Mouse (Mus musculus) stomach, postnatal 0 days (tissue): Measurements from ENCODE around the gene Fem1a. TPM values are rescaled to one million over a fixed set of nuclear protein-coding genes. Genes with fewer than 3 reads are reported as not detected.
A peak's percentile ranks its signal among the peaks of the same experiment; 100 is the strongest.

Experiments used
- ATAC-seq: fragments of 200-750 bp; cut with Nextera tagmentation; 2 replicates; pipeline ENCODE4 v1.8.0; 2017; ENCODE audit not compliant: low FRiP score, low TSS enrichment
- DNase-seq: peaks from one replicate; pipeline ENCODE4 v3.0.0-alpha.2; 2016; ENCODE audit warnings: low spot score
- H3K27ac ChIP-seq: fragments of 300-500 bp; sonication (generic); replicated peaks from 2 replicates; pipeline ENCODE4 v1.5.1; 2014; ENCODE audit warnings: mild to moderate bottlenecking, control low read depth
- H3K27me3 ChIP-seq: fragments of 300-500 bp; sonication (generic); 2 replicates; pipeline ENCODE4 v1.6.1; 2014; ENCODE audit warnings: low read length; ENCODE audit not compliant: control insufficient read depth, insufficient read depth
- H3K36me3 ChIP-seq: fragments of 300-500 bp; sonication (generic); 2 replicates; pipeline ENCODE4 v1.6.1; 2014; ENCODE audit warnings: low read length, mixed read lengths; ENCODE audit not compliant: control insufficient read depth, insufficient read depth
- H3K4me1 ChIP-seq: fragments of 300-500 bp; sonication (generic); replicated peaks from 2 replicates; pipeline ENCODE4 v1.6.1; 2014; ENCODE audit warnings: antibody characterized with exemption; ENCODE audit not compliant: control insufficient read depth, insufficient read depth
- H3K4me2 ChIP-seq: fragments of 300-500 bp; sonication (generic); replicated peaks from 2 replicates; pipeline ENCODE4 v1.6.1; 2014; ENCODE audit warnings: low read depth, mild to moderate bottlenecking, control low read depth, moderate library complexity
- H3K4me3 ChIP-seq: fragments of 300-500 bp; sonication (generic); 2 replicates; pipeline ENCODE4 v1.5.1; 2014; ENCODE audit warnings: low read depth, low read length, control low read depth
- H3K9ac ChIP-seq: fragments of 300-500 bp; sonication (generic); 2 replicates; pipeline ENCODE4 v1.6.1; 2014; ENCODE audit warnings: mild to moderate bottlenecking, low read length, control low read depth, mixed read lengths
- H3K9me3 ChIP-seq: fragments of 300-500 bp; sonication (generic); 2 replicates; pipeline ENCODE4 v1.6.1; 2016; ENCODE audit warnings: low read length; ENCODE audit not compliant: control insufficient read depth
- CTCF ChIP-seq: IDR thresholded peaks from 2 replicates; pipeline ENCODE4 v1.5.1; 2016; ENCODE audit warnings: antibody characterized with exemption, low read depth, mild to moderate bottlenecking, moderate library complexity
- EP300 ChIP-seq: optimal IDR thresholded peaks from 2 replicates; pipeline ENCODE3; 2016; ENCODE audit warnings: antibody characterized with exemption
- WGBS: fragments of 180-500 bp; shearing (Covaris S2); extraction: QIAGEN DNeasy Blood & Tissue Kit; methylation state at CpG from one replicate; pipeline ENCODE4 v1.1.7; 2014; 5-methylcytosine and 5-hydroxymethylcytosine counted together
- polyA plus RNA-seq: library from polyadenylated mRNA; unstranded; fragments of >200 nt; fragmentation: Nextera tagmentation; extraction: Ambion mirVana; gene quantifications from 2 replicates; pipeline ENCODE4 v1.2.1, GENCODE M21; 2015

The Fem1a gene
- polyA plus RNA-seq, 1 experiment from 2014 or later = 9.6 TPM

DNA sequence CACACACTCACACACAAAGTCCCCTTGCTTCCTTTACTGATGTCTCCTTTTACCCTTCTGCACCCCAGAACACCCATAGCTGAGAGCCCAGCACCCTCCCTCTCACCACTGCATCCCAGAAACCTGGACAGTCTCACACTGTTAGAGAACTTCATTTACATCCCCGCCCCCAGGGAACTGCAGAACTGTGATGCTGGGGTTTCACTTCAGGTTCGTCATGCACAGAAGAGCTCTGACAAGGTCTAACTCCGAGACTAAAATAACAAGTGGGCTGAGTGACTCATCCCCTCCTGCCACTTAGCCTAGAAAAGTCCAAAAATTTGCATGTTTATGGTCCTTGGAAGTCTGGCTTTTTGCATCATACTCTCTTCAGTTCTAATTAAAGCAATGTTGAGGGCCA lies 9.7 kb downstream of the Fem1a start:
- WGBS = 58% methylated on average over 3 of the region's 3 CpGs
- no peak overlapping the region for H3K9ac ChIP-seq
- 0 out of 2 replicates have a peak, but pooled peaks cover under 1% of the 10 kb centered on the region for H3K36me3 ChIP-seq

GRCm38 (mm10) chr17:56269153-56269630 lies 12.6 kb downstream of the Fem1a start:
- Histone ChIP-seq H3K27me3 (no peaks in the 10 kb centered on the region), H3K4me3 (peak overlapping the region; percentile 31), H3K27ac (peak overlapping the region; percentile 76), H3K9me3 (no peaks in the 10 kb centered on the region), H3K36me3 (peaks cover 8% of the 10 kb centered on the region; the same call in 1 of the 2 replicates), H3K9ac (peak overlapping the region; percentile 38), H3K4me2 (peak overlapping the region; percentile 47), H3K4me1 (peaks cover 4% of the 10 kb centered on the region)
- ATAC-seq (peak; percentile 85), DNase-seq (peak; percentile 64)
- TF ChIP-seq EP300 (peak; percentile 69), CTCF (no peak)
- WGBS = 12% methylated on average over 12 of the region's 12 CpGs

More for the DNA sequence above, 9.7 kb downstream of the Fem1a start:
- Histone ChIP-seq H3K27me3 (no peaks in the 10 kb centered on the region), H3K4me2 (no peak overlapping the region), H3K4me1 (peaks cover 4% of the 10 kb centered on the region), H3K27ac (no peak overlapping the region), H3K9me3 (no peaks in the 10 kb centered on the region), H3K4me3 (no peak overlapping the region)
- TF ChIP-seq CTCF (no peak), EP300 (no peak)
- DNase-seq (no peak), ATAC-seq (no peak)

GRCm38 (mm10) chr17:56269741-56270140 lies 13.1 kb downstream of the Fem1a start:
- 71% methylated on average over 3 of the region's 3 CpGs for WGBS
- peak overlapping the region; percentile 76 for H3K27ac ChIP-seq
- peak overlapping the region; percentile 38; the same call in 1 of the 2 replicates for H3K9ac ChIP-seq
- H3K4me1 ChIP-seq = peaks cover 4% of the 10 kb centered on the region
- DNase-seq = peak; percentile 13
- H3K27me3 ChIP-seq = no peaks in the 10 kb centered on the region
- H3K4me2 ChIP-seq = peak overlapping the region; percentile 47
- H3K4me3 ChIP-seq = peak overlapping the region; percentile 31; the same call in 1 of the 2 replicates
- H3K9me3 ChIP-seq = no peaks in the 10 kb centered on the region
- peaks cover 8% of the 10 kb centered on the region; the same call in 1 of the 2 replicates for H3K36me3 ChIP-seq
- no peak for ATAC-seq
- TF ChIP-seq CTCF (no peak), EP300 (no peak)

- ATAC-seq = no peak
- Histone ChIP-seq H3K4me2 (no peak overlapping the region), H3K27me3 (no peaks in the 10 kb centered on the region), H3K36me3 (peaks cover 8% of the 10 kb centered on the region; the same call in 1 of the 2 replicates), H3K4me3 (no peak overlapping the region), H3K4me1 (peaks cover 4% of the 10 kb centered on the region), H3K9me3 (no peaks in the 10 kb centered on the region), H3K27ac (no peak overlapping the region; the same call in 1 of the 2 replicates), H3K9ac (no peak overlapping the region)
- TF ChIP-seq EP300 (no peak), CTCF (peak; percentile 28; the same call in 1 of the 2 replicates)
- 80% methylated on average over 12 of the region's 12 CpGs for WGBS
- DNase-seq = no peak
Measured at GRCm38 (mm10) chr17:56271609-56272253, 15.1 kb downstream of the Fem1a start.

GRCm38 (mm10) chr17:56272644-56273043 lies 16.0 kb downstream of the Fem1a start:
- DNase-seq (peak; percentile 82), ATAC-seq (no peak)
- H3K4me1 ChIP-seq = peaks cover 4% of the 10 kb centered on the region
- H3K9me3 ChIP-seq = no peaks in the 10 kb centered on the region
- TF ChIP-seq EP300 = no peak
- no peak for TF ChIP-seq CTCF
- H3K36me3 ChIP-seq = peaks cover 8% of the 10 kb centered on the region; the same call in 1 of the 2 replicates
- H3K27ac ChIP-seq = peak overlapping the region; percentile 13; the same call in 1 of the 2 replicates
- no peak overlapping the region for H3K4me3 ChIP-seq
- 54% methylated on average over 3 of the region's 3 CpGs for WGBS
- no peak overlapping the region for H3K4me2 ChIP-seq
- H3K9ac ChIP-seq = no peak overlapping the region
- H3K27me3 ChIP-seq = no peaks in the 10 kb centered on the region

GRCm38 (mm10) chr17:56273482-56273881 lies 16.9 kb downstream of the Fem1a start:
- Histone ChIP-seq H3K9ac (0 out of 2 replicates have a peak overlapping the region, but pooled peaks have one; percentile 23), H3K36me3 (peaks cover 8% of the 10 kb centered on the region; the same call in 1 of the 2 replicates), H3K9me3 (no peaks in the 10 kb centered on the region), H3K27me3 (no peaks in the 10 kb centered on the region), H3K27ac (no peak overlapping the region; the same call in 1 of the 2 replicates), H3K4me2 (no peak overlapping the region), H3K4me3 (no peak overlapping the region), H3K4me1 (peaks cover 4% of the 10 kb centered on the region)
- ATAC-seq (no peak), DNase-seq (no peak)
- TF ChIP-seq EP300 (no peak), CTCF (no peak)
- 84% methylated on average over 7 of the region's 7 CpGs for WGBS
